Mouse (Mus musculus) hematopoietic multipotent progenitor cell, adult 10-12 weeks (in vitro differentiated cells): ENCODE measurements around the gene Ubtd1. TPM values are rescaled to one million over a fixed set of nuclear protein-coding genes. Genes with fewer than 3 reads are reported as not detected.

Experiments
- polyA plus RNA-seq: library from polyadenylated mRNA; stranded (reverse); fragments of >175 nt; gene quantifications from 2 replicates; pipeline ENCODE4 v1.2.3, GENCODE M21; 2012; ENCODE audit warnings: low replicate concordance

The Ubtd1 gene
- polyA plus RNA-seq = 21.5 and 23.0 TPM in 2 replicates

DNA sequence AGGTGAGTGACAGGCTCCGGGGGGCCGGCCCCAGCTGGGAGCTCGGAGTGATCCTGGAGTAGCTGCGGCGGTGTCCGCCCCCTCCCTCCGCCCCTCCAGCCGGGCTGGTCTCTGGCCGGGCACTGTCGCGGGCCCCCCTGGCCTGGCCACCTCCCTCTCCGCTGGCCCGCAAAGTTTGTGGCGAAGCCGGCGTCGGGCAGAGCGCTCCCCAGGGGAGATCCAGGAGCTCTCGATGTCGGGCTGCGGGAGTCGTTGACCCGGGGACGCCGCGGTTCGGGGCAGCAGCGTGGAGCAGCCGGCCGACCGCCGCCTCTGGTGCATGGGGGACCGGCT, at the start of gene Ubtd1:
Gene Ubtd1, plus strand, starts transcription at position 169 of the 333 bp plus-strand sequence.

DNA sequence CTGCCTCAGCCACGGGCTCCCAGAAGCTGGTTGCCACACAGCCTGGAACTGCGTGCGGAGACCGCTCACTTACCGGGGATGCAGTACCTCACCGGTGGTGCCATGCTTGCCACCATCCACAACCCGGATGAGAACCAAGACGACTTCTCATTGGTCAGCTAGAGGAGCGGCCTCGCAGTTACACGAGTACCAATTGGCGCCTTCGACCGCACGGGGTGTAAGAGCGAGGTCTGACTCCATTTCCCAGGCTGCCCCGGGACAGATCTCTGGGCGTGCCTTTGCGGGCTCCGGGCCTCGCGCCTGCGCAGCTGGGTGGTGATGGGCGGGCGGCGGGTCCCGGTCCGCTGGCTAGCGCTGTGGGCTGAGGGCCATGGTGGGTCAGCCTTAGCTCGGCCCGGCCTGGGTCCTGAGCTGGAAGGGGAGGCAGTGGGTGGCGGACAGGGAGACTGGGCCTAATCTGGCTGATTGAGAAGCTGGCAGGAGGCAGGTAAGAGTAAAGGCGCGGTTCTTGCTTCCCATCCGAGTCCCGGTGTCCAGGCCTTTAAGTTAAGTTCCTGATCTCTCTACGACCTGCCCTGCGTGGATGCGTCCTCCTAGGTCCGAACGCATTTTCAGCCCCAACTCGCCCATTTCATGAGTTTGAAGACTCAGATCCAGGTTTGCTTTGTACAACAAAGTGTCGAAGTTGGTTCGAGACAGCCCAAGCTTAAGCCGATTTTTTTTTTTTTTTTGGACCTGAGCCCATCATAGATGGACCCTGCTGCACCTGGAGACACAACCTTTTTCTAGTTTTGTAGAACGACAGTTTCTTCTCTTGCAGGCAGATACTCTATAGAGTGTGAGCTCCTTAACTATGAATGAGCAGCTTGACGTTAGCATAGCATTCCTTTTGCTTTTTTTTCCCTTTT, 48.1 kb upstream of the Ubtd1 start, which contains the start of the genes Exosc1 and Zdhhc16:
Gene Exosc1, minus strand, starts transcription at position 245 of the 908 bp plus-strand sequence.
Gene Zdhhc16, plus strand, starts transcription at position 302 of the 908 bp plus-strand sequence.

DNA sequence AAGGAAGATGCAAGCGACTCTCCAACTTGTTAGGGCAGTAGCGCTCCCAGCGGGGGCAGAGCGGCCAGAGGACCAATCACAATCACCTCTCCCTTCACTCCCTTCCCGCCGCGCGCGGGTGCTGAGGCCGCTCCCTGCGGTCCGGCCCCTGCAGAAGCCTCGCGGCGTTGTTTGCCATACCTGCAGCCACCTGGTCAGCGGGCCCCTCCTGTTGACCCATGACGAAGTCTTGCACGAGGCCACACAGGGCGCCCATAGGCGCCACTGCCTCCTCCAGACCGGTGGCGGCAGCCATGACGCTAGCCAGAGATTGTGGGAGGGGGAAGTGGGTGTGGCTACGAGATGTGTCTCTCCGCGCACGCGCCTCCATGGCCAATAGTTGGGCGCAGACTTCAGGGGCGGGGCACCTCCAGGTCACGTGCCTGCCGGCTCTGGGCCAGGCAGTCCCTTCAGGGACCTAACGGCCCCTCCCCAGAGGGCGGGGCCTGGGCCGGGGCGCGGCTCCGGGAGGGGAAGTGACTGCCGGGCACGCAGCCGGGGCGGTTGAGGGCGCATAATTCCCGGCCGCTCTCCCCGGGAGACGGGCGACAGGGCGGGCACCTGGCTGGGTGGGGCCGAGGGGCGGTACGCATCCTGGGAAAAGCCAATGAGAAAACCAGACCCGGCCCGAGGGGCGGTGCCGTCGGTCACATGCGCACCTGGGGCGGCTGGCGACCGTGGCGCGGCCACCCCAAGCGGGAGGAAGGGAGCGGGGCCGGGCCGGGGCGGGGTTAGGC, 556 bp upstream of the Ubtd1 start, which contains the start of gene Mms19:
Gene Mms19, minus strand, starts transcription at position 339 of the 776 bp plus-strand sequence.

DNA sequence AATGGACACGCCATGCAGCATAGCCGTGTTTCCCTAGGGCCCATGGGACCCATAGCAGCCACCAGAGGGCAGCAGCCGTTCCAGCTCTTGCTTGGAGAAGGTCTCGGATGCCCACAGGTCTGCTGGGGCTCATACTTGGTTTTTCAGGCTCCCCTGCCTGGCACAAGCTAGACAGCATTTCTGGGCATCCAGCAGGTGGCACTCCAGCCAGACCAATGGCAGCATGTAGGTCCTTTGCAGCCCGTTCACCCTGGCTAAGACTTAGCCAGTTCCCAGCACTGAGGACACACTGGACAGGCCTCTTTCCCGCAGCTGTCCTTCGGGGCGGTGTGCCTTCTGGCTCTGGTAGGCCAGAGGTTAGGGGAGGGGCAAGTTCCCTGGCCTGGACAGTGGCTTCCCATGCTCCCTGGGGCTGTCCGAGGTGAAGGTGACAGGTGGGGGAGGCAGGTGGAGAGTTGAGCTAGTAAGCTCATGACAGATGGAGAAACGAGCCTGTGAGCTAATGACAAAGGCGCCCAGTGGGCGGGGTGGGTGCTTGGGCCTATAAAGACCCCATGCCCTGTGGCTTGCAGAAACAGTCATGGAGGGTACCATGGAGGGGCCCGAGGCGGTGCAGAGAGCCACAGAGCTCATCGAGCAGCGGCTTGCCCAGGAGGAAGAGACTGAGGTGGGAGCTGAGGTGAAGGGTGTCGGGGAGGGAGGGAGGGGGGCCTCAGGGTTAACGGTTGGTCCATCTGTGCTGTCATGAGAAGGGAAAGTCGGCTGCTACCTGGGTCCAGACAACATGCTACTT, 54.1 kb downstream of the Ubtd1 start, which contains the start of gene Ankrd2:
Gene Ankrd2, plus strand, starts transcription at position 545 of the 793 bp plus-strand sequence.

DNA sequence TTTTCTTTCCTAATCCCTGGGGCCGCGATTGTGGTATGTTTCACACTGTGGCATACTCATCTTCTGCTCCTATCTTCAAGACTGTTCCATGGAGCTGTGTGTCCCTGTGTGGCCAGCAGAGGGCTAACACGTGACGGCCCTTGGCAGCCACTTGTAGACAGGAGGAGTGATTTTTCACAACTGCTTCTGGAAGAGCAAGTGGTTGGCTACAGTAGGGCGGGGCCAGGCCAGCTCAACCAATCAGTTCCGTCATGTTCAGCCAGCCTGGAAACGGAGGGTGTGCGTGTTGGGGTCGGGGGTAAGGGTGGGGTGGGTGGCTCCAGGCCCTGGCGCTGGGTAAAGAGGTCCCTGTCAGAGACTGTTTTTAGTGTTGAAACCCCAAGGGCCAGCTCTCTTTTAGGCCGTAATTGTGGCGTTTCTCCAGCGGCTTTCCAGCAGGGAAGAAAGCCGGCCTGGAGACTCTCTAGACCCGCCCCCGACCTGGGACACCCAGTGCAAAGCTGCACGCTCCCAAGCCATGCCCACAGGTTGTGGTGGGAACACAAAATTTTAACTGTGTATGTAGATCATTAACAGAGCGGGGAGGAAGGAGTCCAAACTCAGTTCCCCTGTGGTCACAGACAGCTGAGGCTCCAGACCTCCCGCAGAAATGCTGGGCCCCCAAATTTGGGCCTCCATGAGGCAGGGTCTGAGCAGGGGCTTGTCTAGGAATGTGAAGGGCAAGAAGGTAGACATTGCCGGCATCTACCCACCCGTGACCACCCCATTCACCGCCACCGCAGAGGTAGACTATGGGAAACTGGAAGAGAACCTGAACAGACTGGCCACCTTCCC, 63.9 kb downstream of the Ubtd1 start, which contains the start of gene Hoga1:
Gene Hoga1, plus strand, starts transcription at position 342 of the 834 bp plus-strand sequence.

DNA sequence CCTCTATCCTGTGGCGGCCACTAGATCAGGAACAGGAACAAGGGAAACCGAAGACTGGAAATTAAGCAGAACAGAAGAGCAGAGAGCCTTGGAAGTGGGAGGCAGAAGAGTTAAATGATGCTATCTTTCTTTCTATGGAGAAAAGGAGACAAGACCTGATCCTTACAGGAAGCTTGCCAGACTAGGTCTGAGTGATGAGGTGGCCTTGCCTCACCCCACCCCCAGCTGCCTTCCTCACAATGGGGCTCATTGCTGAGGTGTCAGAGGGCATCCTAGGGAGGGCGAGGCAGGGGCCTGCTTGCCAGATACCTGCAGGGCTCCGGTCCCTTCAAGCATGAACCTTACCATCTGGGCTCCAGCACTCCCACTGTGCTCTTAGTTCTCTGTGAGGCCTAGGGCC, 70.4 kb downstream of the Ubtd1 start, which contains the start of gene 4933411K16Rik:
Gene 4933411K16Rik, plus strand, starts transcription at position 301 of the 400 bp plus-strand sequence.

Other genes with a start within 250 kb of the Ubtd1 start
- 0.03 and 0.08 TPM in 2 replicates for gene Slit1, start 238.1 kb upstream of the Ubtd1 start, polyA plus RNA-seq
- gene Arhgap19, start 179.7 kb upstream of the Ubtd1 start, polyA plus RNA-seq = 1.1 and 1.4 TPM in 2 replicates
- 14.5 and 27.0 TPM in 2 replicates for gene Frat1, start 151.8 kb upstream of the Ubtd1 start, polyA plus RNA-seq
- gene Frat2, start 133.6 kb upstream of the Ubtd1 start, polyA plus RNA-seq = 12.4 and 20.4 TPM in 2 replicates
- 8.6 and 10.4 TPM in 2 replicates for gene Rrp12, start 85.6 kb upstream of the Ubtd1 start, polyA plus RNA-seq
- gene Pgam1, start 69.8 kb upstream of the Ubtd1 start, polyA plus RNA-seq = 97.8 and 113 TPM in 2 replicates
- 4.3 and 12.1 TPM in 2 replicates for gene Exosc1, start 48.3 kb upstream of the Ubtd1 start, polyA plus RNA-seq
- gene Zdhhc16, start 48.3 kb upstream of the Ubtd1 start, polyA plus RNA-seq = 19.2 and 21.3 TPM in 2 replicates
- 16.1 and 17.4 TPM in 2 replicates for gene Mms19, start 606 bp upstream of the Ubtd1 start, polyA plus RNA-seq
- gene Ankrd2, start 54.2 kb downstream of the Ubtd1 start, polyA plus RNA-seq = 0.88 and 2.3 TPM in 2 replicates
- gene Hoga1, start 63.8 kb downstream of the Ubtd1 start, polyA plus RNA-seq = 0.80 TPM in 1 of 2 replicates, not detected in the other
- gene 4933411K16Rik, start 70.5 kb downstream of the Ubtd1 start, polyA plus RNA-seq = 0.08 TPM in 1 of 2 replicates, not detected in the other
- gene Morn4, start 104.6 kb downstream of the Ubtd1 start, polyA plus RNA-seq = 0.08 TPM in 2 replicates
- 28.0 and 54.8 TPM in 2 replicates for gene Pi4k2a, start 108.7 kb downstream of the Ubtd1 start, polyA plus RNA-seq
- 26.7 and 58.4 TPM in 2 replicates for gene Avpi1, start 147.3 kb downstream of the Ubtd1 start, polyA plus RNA-seq
- gene Marveld1, start 165.6 kb downstream of the Ubtd1 start, polyA plus RNA-seq = 17.7 and 33.9 TPM in 2 replicates
- gene Zfyve27, start 182.2 kb downstream of the Ubtd1 start, polyA plus RNA-seq = 26.0 and 40.9 TPM in 2 replicates
- gene Sfrp5, start 220.5 kb downstream of the Ubtd1 start, polyA plus RNA-seq = not detected in 2 replicates